Mouse (Mus musculus) liver, embryonic 16.5 days (tissue): ENCODE data around the gene St3gal2. TPM values are rescaled to one million over a fixed set of nuclear protein-coding genes. Genes with fewer than 3 reads are reported as not detected.

ENCODE experiments used
- ATAC-seq: fragments of 200-750 bp; cut with Nextera tagmentation; 2 replicates; pipeline ENCODE4 v1.8.0; 2017; ENCODE audit warnings: low read depth, mild to moderate bottlenecking, moderate number of reproducible peaks, moderate library complexity
- H3K27ac ChIP-seq: fragments of 300-500 bp; sonication (generic); 2 replicates; pipeline ENCODE4 v1.5.1; 2014; ENCODE audit warnings: mild to moderate bottlenecking, low read length
- H3K27me3 ChIP-seq: fragments of 300-500 bp; sonication (generic); 2 replicates; pipeline ENCODE4 v1.6.1; 2014; ENCODE audit warnings: low read depth, low read length, mixed read lengths; ENCODE audit not compliant: control insufficient read depth, insufficient read depth
- H3K36me3 ChIP-seq: fragments of 300-500 bp; sonication (generic); 2 replicates; pipeline ENCODE4 v1.6.1; 2014; ENCODE audit warnings: mild to moderate bottlenecking; ENCODE audit not compliant: control insufficient read depth, insufficient read depth
- H3K4me1 ChIP-seq: fragments of 300-500 bp; sonication (generic); 2 replicates; pipeline ENCODE4 v1.6.1; 2014; ENCODE audit warnings: low read depth, low read length, mixed read lengths; ENCODE audit not compliant: control insufficient read depth
- H3K4me2 ChIP-seq: fragments of 300-500 bp; sonication (generic); 2 replicates; pipeline ENCODE4 v1.6.1; 2014; ENCODE audit warnings: low read depth, low read length, mixed read lengths
- H3K4me3 ChIP-seq: fragments of 300-500 bp; sonication (generic); 2 replicates; pipeline ENCODE4 v1.5.1; 2014; ENCODE audit warnings: low read depth, mild to moderate bottlenecking, low read length
- H3K9ac ChIP-seq: fragments of 300-500 bp; sonication (generic); 2 replicates; pipeline ENCODE4 v1.6.1; 2014; ENCODE audit warnings: low read depth, low read length
- H3K9me3 ChIP-seq: fragments of 300-500 bp; sonication (generic); replicated peaks from 2 replicates; pipeline ENCODE4 v1.6.1; 2016; ENCODE audit warnings: low read length; ENCODE audit not compliant: control insufficient read depth
- WGBS: fragments of 180-500 bp; shearing (Covaris S2); extraction: QIAGEN DNeasy Blood & Tissue Kit; methylation state at CpG from one replicate; pipeline ENCODE4 v1.1.7; 2014; ENCODE audit not compliant: insufficient replicate concordance; 5-methylcytosine and 5-hydroxymethylcytosine counted together
- polyA plus RNA-seq: library from polyadenylated mRNA; unstranded; fragments of >200 nt; fragmentation: Nextera tagmentation; extraction: Ambion mirVana; gene quantifications from 2 replicates; pipeline ENCODE4 v1.2.1, GENCODE M21; 2015

St3gal2 gene
- polyA plus RNA-seq, result 21.0 and 23.7 TPM in 2 replicates

- 2% methylated on average over 23 of the region's 36 CpGs for WGBS
- ATAC-seq, result peak; percentile 81
- Histone ChIP-seq H3K4me1 (peaks cover 49% of the 10 kb centered on the region), H3K9me3 (no peaks in the 10 kb centered on the region), H3K36me3 (peaks cover 1% of the 10 kb centered on the region), H3K27me3 (no peaks in the 10 kb centered on the region), H3K4me2 (peak within 1 kb of the TSS; percentile 75), H3K27ac (peak within 1 kb of the TSS; percentile 93), H3K4me3 (peak within 1 kb of the TSS; percentile 88), H3K9ac (peak within 1 kb of the TSS; percentile 92)
These were observed at the start of gene St3gal2 for GRCm38 (mm10) chr8:110919341-110920031. Gene St3gal2 (plus strand): TSS chr8:110919922.

GRCm38 (mm10) chr8:110870501-110870900 is 49.2 kb upstream of the St3gal2 start:
- Histone ChIP-seq H3K36me3 (peaks cover 49% of the 10 kb centered on the region), H3K4me1 (no peaks in the 10 kb centered on the region), H3K4me2 (no peak overlapping the region), H3K27ac (no peak overlapping the region), H3K9me3 (no peaks in the 10 kb centered on the region), H3K4me3 (no peak overlapping the region), H3K9ac (no peak overlapping the region), H3K27me3 (no peaks in the 10 kb centered on the region)
- WGBS, result 93% methylated on average over 2 of the region's 2 CpGs
- ATAC-seq, result no peak

- WGBS, result 24% methylated on average over 4 of the region's 4 CpGs
These were observed 41.9 kb upstream of the St3gal2 start for GRCm38 (mm10) chr8:110877862-110878261.

GRCm38 (mm10) chr8:110881741-110882310 is 37.9 kb upstream of the St3gal2 start:
- H3K4me3 ChIP-seq, result no peak overlapping the region
- no peaks in the 10 kb centered on the region for H3K9me3 ChIP-seq
- peaks cover 49% of the 10 kb centered on the region for H3K36me3 ChIP-seq
- no peak overlapping the region for H3K27ac ChIP-seq
- no peak overlapping the region for H3K4me2 ChIP-seq
- H3K9ac ChIP-seq, result no peak overlapping the region
- H3K4me1 ChIP-seq, result peaks cover 2% of the 10 kb centered on the region
- ATAC-seq, result no peak
- H3K27me3 ChIP-seq, result no peaks in the 10 kb centered on the region
- 90% methylated on average over 10 of the region's 10 CpGs for WGBS

More at GRCm38 (mm10) chr8:110877862-110878261, 41.9 kb upstream of the St3gal2 start:
- Histone ChIP-seq H3K9me3 (no peaks in the 10 kb centered on the region), H3K27ac (no peak overlapping the region), H3K27me3 (no peaks in the 10 kb centered on the region), H3K36me3 (peaks cover 58% of the 10 kb centered on the region), H3K4me2 (no peak overlapping the region), H3K4me1 (peaks cover 2% of the 10 kb centered on the region), H3K9ac (no peak overlapping the region), H3K4me3 (no peak overlapping the region)
- peak; percentile 51 for ATAC-seq

GRCm38 (mm10) chr8:110883824-110884223 is 35.9 kb upstream of the St3gal2 start:
- Histone ChIP-seq H3K27me3 (no peaks in the 10 kb centered on the region), H3K4me3 (no peak overlapping the region), H3K36me3 (peaks cover 44% of the 10 kb centered on the region), H3K4me1 (no peaks in the 10 kb centered on the region), H3K9me3 (no peaks in the 10 kb centered on the region), H3K9ac (no peak overlapping the region), H3K27ac (no peak overlapping the region), H3K4me2 (no peak overlapping the region)
- no peak for ATAC-seq
- 91% methylated on average over 18 of the region's 18 CpGs for WGBS

- Histone ChIP-seq H3K27me3 (no peaks in the 10 kb centered on the region), H3K4me2 (no peak overlapping the region), H3K4me3 (no peak overlapping the region), H3K9ac (no peak overlapping the region), H3K4me1 (no peaks in the 10 kb centered on the region), H3K27ac (no peak overlapping the region), H3K36me3 (peaks cover 18% of the 10 kb centered on the region), H3K9me3 (no peaks in the 10 kb centered on the region)
- WGBS, result 73% methylated on average over 3 of the region's 3 CpGs
- ATAC-seq, result no peak
These were observed 33.1 kb upstream of the St3gal2 start for GRCm38 (mm10) chr8:110886634-110887033.

- peaks cover 12% of the 10 kb centered on the region for H3K36me3 ChIP-seq
- WGBS, result 78% methylated on average over 10 of the region's 10 CpGs
These were observed 32.2 kb upstream of the St3gal2 start for GRCm38 (mm10) chr8:110887551-110887950.

GRCm38 (mm10) chr8:110888441-110888840 is 31.3 kb upstream of the St3gal2 start:
- H3K4me3 ChIP-seq, result no peak overlapping the region
- no peaks in the 10 kb centered on the region for H3K4me1 ChIP-seq
- no peak for ATAC-seq
- H3K27me3 ChIP-seq, result no peaks in the 10 kb centered on the region
- WGBS, result 82% methylated on average over 8 of the region's 8 CpGs
- H3K9me3 ChIP-seq, result no peaks in the 10 kb centered on the region
- no peak overlapping the region for H3K27ac ChIP-seq
- no peak overlapping the region for H3K9ac ChIP-seq
- peaks cover 4% of the 10 kb centered on the region for H3K36me3 ChIP-seq
- H3K4me2 ChIP-seq, result no peak overlapping the region

More at GRCm38 (mm10) chr8:110887551-110887950, 32.2 kb upstream of the St3gal2 start:
- ATAC-seq, result no peak
- Histone ChIP-seq H3K4me3 (no peak overlapping the region), H3K4me2 (no peak overlapping the region), H3K4me1 (no peaks in the 10 kb centered on the region), H3K27ac (no peak overlapping the region), H3K9ac (no peak overlapping the region), H3K9me3 (no peaks in the 10 kb centered on the region), H3K27me3 (no peaks in the 10 kb centered on the region)

- Histone ChIP-seq H3K27ac (no peak overlapping the region), H3K4me1 (no peaks in the 10 kb centered on the region), H3K36me3 (peaks cover 3% of the 10 kb centered on the region; the same call in 1 of the 2 replicates), H3K9ac (no peak overlapping the region), H3K4me3 (no peak overlapping the region), H3K9me3 (no peaks in the 10 kb centered on the region), H3K4me2 (no peak overlapping the region), H3K27me3 (no peaks in the 10 kb centered on the region)
- WGBS, result 82% methylated on average over 16 of the region's 16 CpGs
- ATAC-seq, result no peak
These were observed 30.9 kb upstream of the St3gal2 start for GRCm38 (mm10) chr8:110888860-110889259.
